Mouse (Mus musculus): ENCODE data around the gene Gm20388.

GRCm38 (mm10) chr8:119910547-119911257, at the start of gene Gm20388:
- TF ChIP-seq CTCF (IDR thresholded peaks at IDR 0.05; ENCODE audit: low read depth) (no peak), EP300 (IDR thresholded peaks at IDR 0.05; ENCODE audit: low read depth) (no peak)
